Mouse (Mus musculus): Measurements from ENCODE around the gene Lrrc29.
"Not testable (repeated sequence)": the region's sequence is repeated elsewhere in the genome, so short reads cannot be mapped to it uniquely, and the experiment has no call there.

GRCm38 (mm10) chr8:105291364-105291763, 34.7 kb downstream of the Lrrc29 start:
- not testable (repeated sequence) for TF ChIP-seq GATA1, TAL1 (IDR thresholded peaks at IDR 0.05; ENCODE audit: low read length)

Measured in erythroblast, embryonic 14.5 days (primary cell).